Mouse (Mus musculus) gastrocnemius, postnatal 4 days (tissue): ENCODE data around the gene Ace. TPM values are rescaled to one million over a fixed set of nuclear protein-coding genes. Genes with fewer than 3 reads are reported as not detected.

Source experiments
- DNase-seq, 2 experiments: peaks; one replicate each; pipeline ENCODE4 v3.0.0; 2021 to 2022; ENCODE audit warnings: low spot score in 2 of 2, mixed read lengths in 2 of 2
- total RNA-seq, 2 experiments: library from RNA; stranded (reverse); gene quantifications; 2 replicates each; pipeline ENCODE4 v1.2.3; 2021

Ace gene
- total RNA-seq, 2 experiments from 2014 or later: 23.0 to 35.7 TPM

DNA sequence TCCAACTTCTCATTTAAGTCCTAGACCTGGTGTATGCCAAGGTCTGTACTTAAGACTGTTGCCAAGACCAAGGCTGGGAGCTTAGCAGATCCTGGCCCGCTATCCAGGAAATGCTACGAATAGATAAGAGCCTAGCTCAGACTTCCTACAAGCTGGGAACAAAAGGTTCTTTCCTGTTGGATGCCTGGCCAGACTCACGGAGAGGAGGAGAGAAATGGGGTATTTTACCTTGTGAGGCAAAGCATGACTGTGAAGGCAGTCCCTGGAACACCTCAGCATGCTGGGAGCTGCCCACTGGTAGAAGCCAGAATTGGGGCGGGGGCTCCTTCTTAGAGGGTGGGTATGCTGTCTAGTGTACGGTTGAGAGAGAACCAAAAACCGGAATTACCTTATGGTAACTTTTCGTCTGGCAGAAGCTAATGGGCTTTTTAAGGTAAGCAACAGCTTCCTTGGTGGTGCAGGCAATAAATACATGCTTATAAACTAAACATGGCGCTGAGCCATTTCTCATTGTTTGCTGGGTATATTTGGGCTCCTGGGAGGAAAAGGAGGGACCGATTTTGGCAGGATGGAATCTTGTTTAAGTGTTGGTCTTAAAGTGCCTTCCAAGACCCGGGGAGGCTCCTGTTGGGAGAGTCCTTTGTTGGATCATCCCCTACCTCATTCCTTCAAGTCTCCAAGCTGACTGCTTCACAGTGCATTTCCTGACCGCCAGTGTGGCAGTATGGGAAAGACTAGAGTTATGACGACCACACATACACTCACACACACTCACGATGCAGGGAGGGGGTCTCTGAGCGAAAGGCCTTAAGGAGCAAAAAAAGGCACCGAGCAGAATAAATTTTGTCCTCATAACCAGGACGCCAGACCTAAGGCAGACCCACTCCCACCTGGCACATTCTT, 22.7 kb upstream of the Ace start:
- no peak for DNase-seq

DNA sequence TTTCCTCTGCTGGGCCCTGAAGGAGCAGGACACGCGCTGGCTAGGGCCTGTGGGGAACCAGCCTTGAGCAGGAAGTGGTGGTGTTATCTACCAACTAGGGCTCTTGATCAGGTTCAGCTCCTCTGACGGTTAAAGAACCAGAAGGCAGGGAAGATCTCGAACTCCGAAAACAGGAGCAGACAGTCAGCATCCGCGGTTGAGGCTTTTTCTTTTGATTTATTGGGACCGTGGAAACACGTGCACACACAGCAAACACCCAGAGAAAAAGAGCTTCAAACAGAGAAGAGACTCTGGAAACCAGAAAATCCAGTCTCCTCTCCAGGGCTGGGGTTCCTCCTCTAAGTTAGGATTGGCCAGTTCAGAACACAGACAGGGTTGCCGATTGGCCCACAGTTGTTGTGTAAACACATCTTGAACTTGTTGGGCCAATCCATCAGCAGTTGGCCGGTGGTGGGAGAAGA, 21.0 kb upstream of the Ace start:
- no peak for DNase-seq

DNA sequence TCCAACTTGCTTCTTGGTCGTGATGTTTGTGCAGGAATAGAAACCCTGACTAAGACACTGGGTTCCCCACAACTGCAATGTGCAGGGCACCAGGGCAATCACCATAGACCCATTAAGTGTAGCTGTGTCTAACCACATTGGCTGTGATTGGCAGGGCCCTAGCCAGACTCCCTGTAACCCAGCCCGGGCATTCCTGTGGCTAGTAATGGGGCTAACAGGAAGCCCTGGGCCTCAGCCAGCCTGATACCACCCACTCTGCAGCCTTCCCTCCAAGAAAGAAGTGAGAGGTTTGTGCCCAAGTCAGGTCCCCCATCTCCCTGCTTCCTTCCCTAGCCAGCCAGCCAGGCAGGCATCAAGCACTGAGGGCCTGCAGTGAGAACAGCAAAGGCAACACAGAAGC, 19.5 kb upstream of the Ace start:
- no peak for DNase-seq

DNA sequence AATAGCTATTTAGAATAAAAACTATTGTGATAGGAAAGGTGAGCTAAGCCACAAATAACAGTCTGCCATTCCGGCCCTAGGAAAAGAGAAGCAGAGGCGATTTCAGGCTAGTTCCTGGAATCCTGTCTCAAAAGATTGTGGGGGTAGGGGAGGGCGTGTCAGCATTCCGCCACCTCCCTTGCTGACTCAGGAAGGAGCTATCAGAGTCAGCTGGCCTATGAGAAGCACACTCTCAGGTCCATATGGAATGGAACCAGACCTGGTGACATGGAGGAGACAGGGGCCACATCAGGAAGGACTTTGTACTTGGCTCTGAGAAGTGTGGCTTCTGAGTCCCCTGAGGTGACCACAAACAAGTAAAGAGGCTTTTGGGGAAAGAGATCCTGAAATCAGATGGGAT, 17.2 kb upstream of the Ace start:
- no peak for DNase-seq

DNA sequence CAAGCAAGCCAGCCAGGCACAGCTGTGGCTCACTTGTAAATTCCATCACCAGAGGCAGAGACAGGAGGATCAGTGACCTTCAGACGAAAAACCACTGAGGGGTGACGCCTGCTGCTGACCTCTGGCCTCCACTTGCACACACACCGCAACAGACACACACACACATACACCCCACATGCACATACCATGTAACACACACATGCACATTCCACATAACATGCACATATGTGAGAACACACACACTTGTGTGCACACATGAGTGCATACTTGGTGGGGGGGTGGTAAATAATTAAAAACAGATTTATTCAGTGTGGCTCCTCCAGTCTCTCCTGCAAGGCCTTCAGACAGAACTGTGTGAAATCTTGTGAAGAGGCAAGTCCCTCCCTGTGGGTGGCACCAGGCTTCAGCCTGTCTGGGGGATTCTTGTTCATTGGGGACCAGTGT, 16.1 kb upstream of the Ace start:
- DNase-seq: no peak

DNA sequence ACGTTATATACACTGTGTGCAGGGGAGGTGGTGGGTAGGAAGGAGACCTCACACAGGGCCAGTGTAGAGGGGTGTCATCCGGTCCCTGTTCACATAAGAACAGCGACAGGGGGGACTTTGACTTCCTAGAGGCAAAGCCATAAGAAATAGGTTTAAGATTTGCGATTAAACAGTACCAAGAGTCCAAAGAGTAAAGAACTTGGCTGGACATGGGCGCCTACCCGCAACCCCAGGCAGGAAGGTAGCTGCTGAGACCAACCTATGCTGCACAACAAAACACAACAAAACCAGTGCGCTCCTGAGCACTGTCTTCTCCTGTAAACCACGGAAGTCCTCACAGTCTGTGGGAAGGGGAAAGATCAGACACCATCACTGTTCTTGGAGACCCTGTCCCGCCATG, 15.6 kb upstream of the Ace start:
- DNase-seq: no peak

DNA sequence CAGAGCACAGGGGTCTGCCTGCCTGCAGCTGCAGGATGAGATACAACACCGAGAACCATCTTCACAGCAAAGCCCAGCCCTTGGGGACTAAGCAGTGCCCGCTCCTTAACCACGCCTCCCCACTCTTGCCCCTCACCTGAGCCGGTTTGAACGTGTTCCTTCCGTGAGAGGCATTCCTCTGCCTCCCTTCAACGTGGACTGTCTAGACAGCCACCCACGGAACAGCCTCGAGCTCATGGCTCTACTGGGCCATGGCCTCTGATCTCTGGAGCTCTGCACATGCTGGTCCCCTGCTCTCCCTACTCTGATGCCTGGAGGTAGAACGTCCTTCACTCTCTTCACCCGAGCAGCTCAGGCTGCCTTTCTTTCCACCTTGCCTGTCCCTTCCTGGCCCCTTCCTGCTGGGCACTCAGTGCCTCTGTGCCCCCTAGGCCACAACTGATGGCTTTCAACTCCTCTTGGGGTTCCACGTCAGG, 14.8 kb upstream of the Ace start, which contains the start of gene Cyb561:
Cyb561 (minus strand) TSS at position 426 of the 476 bp plus-strand sequence.
- no peak for DNase-seq

DNA sequence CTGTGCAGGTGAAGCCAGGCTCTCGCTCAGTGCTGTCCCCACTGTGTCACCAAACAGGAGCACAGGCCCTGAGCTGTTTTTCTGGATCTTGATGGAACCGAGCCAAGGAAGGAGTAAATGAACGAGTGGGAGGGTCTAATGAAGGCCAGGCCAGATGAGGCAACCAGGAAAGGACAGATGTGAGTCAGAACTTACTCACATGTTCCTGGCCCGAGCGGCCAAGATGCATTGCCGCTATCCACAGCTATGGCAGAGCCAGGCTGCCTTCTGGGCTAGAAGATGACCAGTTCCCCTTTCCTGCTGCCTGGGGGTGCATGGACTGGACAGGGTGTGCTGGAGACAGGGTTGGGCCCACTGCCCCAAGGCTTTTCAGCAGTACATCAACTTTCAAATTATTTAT, 14.3 kb upstream of the Ace start:
- no peak for DNase-seq

DNA sequence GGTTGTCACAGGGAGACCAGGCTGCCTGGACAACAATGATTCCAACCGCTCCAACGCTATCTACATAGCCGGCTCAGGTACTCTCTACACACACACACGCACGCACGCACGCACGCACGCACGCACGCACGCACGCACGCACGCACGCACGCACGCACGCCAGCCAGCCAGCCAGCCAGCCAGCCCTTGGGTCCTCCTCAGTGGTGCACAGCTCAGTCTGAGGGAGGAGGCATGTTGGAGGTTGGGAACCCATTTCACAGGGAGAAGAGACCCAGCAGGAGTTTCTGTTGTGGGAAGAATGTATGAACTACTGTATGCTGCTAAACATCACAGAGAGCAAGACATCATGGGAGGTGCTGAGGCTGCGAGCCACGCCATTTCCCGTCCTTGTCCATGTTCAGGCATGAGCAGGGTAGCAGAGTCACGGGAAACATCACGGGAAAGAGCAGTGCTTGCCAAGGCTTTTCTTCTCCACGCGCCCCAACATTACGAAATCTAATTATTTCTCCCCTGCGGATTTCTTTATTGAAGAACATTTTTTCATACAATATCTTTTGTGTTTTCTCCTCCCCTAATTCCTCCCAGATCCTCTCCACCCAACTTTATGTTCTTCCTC, 11.8 kb upstream of the Ace start:
- no peak for DNase-seq

DNA sequence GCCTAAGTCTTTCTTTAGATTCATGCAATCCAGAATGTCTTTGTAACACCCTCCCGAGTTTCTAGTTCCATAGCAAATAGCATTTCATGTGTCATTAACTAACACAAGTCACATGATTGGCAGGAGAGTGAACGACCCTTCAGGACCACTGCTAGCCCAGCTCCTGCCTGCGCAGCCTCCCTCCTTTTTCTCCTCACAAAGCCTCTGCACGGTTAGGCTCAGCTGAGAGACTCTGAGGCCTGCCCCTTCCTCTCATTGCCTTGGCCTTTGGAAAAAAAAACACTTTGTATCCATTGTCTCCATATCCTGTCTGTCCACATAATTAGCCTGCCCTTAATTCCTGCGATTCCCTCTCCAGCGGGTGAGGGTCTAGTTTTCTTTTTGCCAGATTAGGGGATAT, 10.2 kb upstream of the Ace start:
- DNase-seq: no peak

DNA sequence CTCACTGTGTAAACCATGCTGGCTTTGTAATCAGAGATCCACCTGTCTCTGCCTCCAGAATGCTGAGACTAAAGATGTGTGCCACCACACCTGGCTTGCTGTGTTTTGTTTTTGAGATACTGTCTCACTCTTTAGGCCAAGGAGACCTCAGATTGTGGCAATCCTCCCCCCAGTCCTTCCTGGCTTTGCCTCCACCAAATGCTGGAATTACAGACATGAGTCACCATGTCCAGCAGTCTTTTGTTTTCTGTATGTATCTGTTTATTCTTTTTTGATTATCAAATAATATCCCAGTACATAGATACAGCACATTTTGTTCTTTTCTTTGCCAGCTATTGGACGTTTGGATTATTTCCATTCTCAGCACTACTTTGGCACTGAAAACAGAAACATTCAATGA, 9.2 kb upstream of the Ace start:
- DNase-seq: no peak

DNA sequence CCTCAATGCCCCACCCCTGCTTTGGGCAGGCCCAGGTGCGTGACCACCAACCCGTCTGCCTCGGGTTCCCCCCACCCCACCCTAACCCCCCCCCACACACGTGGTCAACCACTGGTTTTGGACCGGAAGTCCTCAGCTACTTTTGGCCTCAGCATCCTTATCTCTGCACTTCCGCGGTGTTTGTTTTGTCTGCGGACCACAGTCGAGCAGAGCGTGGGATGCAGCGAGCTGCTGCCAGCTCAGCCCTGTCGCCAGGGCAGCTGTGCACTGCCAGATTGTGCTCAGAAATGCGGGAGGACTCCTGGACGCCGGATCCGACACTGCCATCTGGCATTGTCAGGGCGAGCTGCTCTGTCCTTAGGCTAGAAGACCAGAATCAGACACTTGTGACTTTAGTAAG, 8.4 kb upstream of the Ace start:
- DNase-seq: no peak

DNA sequence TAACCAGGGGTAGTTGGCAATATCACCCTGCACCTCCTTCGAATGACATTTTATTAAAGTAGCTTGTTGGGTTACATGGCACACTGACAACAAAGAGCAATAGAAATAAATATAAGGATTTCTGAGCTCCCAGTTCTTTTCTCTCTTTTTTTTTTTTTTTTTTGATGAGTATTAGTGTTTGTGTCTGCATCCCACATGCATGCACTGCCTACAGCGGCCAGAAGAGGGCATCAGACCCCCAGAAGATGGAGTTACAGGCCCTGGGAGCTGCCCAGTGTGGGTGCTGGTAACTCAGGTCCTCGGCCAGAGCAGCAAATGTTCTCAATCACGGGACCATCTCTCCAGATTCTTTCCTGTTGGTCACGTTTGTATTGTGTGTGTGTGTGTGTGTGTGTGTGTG, 3.1 kb upstream of the Ace start:
- DNase-seq: no peak

DNA sequence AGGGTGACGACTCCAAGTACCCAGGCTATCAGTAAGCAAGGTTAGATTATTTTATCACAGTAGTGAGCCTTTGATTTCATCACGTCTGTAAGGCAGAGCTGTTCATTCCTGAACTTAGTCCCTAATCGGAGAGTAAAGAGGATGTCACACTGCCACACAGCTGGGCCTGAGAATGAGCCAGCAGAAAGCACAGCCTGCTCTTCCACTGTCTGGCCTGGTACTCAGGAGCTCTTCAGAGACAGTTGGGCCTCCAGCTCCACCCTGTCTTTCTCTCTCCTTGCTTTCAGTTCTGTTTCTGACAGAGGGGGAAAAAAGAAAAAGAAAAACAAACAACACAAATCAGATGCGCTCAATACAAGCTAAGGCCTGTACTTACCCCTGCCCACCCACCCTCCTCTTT, 1.5 kb upstream of the Ace start:
- DNase-seq: no peak

DNA sequence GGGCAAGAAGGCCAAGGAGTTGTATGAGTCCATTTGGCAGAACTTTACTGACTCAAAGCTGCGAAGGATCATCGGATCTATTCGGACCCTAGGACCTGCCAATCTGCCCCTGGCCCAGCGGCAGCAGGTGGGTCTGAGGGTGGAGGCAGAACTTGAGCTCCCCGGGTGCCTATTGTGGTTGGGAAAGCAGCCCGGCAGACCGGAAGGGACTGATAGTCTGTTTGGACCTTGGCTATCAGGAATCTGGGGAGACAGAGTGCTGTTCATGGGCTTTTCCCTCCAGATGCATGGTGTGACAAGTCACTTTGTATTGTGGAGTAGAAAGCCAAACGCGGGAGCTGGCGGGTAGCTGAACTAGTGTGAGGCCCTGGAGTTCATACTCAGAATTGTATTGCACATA, 1.2 kb downstream of the Ace start:
- DNase-seq: no peak

DNA sequence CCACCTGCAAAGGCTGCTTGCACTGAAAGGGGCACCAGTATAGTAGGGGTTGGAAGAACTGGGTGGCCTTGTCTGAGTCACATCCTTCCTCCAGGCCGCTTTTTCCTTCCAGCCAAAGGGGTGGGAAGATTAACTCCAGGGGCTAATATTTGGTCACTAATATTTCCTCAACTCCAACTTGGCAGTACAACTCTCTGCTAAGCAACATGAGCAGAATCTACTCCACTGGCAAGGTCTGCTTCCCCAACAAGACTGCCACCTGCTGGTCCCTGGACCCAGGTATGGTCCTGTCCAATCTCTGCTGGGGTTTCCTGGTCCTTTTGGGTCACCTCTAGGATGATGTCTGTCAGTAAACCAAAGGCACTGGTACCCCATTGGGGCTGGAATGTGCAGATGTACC, 1.8 kb downstream of the Ace start:
- DNase-seq: peak in 1 of 2 experiments; percentile 52

DNA sequence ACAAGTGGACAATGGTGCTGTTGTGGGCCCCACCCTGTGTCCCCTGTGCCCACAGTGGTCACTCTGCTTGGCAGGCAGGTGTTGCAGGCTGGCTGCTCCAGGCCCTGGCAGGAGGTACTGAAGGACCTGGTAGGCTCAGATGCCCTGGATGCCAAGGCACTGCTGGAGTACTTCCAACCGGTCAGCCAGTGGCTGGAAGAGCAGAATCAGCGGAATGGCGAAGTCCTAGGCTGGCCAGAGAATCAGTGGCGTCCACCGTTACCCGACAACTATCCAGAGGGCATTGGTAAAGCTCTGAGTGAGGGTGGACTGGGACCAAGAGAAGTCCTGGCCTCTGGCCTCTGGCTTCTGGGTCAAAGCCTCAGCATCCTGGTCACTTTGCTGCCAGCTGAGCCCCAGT, 6.8 kb downstream of the Ace start:
- no peak for DNase-seq

DNA sequence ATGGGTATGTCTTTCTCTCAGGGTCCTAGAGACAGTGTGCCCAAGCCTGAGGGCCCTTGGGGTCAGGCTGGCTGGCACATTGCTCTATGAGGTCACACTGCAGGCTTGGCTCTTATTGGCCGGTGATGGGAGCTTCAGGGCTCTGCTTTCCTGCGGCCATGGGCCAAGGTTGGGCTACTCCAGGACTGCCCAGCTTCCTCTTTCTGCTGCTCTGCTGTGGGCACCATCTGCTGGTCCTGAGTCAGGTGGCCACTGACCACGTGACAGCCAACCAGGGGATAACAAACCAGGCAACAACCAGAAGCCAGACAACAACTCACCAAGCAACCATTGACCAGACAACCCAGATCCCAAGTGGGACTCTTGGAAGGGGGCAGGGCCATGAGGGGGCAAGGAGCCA, 7.3 kb downstream of the Ace start:
- no peak for DNase-seq

DNA sequence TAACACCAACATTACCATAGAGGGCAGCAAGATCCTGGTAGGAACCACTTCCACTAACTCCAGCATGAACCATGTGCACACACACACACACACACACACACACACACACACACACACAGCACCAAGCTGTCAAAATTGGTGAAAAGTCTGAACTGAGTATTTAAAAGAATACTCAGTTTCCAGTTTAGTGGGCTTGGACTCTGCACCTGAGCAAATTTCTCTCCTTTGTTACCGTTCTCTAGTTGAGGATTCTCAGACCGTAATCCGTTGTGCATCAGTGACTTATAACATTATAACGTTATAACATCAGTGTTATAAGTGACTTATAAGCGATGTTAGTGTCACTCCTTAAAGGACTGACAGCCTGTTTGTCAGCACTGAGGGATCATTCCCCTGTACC, 7.9 kb downstream of the Ace start:
- DNase-seq: no peak

DNA sequence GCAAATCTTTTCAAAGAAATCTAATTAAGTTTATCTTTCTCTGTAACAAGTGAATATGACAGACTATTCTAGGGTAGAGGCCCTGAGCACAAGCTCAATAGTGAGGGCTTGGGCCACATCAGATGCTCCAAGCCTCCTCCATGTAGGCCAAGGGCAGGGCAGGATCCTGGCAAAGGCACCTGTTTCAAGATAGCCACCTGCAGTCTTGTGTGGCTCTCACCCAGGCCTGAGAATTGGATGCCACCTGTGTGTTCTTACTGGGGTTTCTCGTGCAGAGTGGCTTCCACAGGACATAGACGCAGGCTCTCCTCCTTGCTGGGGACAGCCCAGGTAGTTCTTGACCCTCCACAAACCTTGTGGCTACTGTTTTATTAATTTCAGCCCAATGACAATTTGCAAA, 10.5 kb downstream of the Ace start:
- DNase-seq: no peak

DNA sequence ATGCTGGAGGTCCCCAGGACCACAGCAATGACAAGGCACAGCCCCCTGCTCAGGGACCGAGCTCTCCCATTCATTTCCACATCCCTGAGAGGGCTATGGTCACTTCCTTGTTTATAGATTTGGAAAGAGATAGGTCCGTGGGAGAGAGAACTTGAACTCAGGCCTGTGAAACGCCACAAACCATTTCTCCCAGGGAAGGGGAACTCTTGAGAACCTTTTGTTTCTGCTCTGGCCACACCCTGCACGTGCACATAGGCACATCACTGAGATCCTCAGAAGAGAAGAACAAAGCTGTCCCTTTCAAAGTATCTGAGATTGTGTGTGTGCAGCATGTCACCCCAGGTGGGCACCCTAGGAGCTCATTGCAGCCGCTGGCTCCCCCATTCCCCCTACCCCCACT, 10.9 kb downstream of the Ace start:
- DNase-seq: no peak

DNA sequence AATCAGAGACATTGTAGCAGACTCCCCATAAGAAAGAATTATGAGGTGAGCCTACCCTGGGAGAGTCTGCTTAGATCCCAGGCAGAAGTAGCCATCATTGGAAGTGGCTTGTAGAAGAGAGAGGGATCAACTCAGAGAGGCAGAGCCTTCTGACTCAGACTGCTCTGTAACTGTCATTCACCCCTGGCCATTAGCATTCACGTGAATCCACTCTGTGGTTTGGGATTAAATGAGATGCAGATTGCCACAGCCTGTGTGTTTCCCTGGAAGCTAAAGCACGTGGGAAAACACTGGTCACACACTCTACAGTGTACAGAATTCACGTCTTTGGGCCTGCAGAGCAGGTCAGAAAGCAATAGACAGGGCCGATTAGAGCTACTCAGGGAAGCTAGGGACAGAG, 16.7 kb downstream of the Ace start:
- DNase-seq: no peak

DNA sequence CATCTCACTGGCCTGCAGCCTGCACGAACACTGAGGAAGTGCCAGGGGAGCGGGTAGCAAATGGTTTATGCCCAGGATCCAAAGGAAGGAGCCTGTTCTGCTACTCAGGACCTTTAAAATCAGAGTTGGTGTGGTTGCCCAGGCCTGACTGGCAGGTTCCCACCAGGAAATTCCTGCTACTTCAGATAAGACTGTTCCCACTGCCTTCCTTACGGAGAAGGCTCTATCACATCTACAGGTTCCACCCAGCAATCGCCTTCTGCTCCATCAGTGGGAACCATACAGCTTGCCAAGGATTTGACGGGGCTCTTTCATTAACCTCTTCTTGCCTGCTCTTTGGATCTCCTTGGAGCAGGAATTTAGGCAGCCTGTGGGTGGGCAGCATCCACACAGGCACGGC, 19.7 kb downstream of the Ace start:
- no peak for DNase-seq
